19 mouse cellular contexts compared by ENCODE assay signal in the genomic region with DNA sequence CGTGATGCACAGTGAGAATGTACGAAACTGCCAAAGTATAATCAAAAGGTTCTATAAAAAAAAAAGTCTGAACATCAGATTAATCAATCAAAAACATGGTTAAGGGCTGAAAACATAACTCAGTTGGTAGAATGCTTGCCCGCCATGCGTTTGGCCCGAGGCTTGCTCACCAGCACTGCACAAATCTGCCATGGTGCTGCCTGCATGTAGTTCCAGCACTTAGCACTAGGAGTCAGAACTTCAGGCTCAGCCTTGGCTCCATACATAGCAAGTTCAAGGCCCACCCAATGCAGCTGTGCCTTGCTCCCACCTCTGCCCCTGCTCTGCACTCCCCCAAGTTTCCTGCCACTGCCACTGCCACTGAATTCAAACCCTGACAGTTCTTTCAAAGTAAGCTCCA. TPM values are rescaled to one million over a fixed set of nuclear protein-coding genes. Genes with fewer than 3 reads are reported as not detected.
DNase-seq lines count a peak whose midpoint lies in the region; ATAC-seq and TF ChIP-seq lines count a peak whose summit lies in the region.
"Had no signal": no experiment of that assay in that cellular context is flagged by ENCODE, and none has a peak within 500 bp of the region (broad histone marks: within the 10 kb centered on the region; RNA-seq: fewer than 3 reads in every experiment).

No protein-coding gene starts in this region.

- H3K27me3 ChIP-seq in hindbrain, postnatal 0 days (ENCODE audit: insufficient read depth, low read length) = no peaks in the 10 kb centered on the region
- no peaks in the 10 kb centered on the region for H3K27me3 ChIP-seq in hindbrain, embryonic 10.5 days (ENCODE audit: insufficient read depth, poor library complexity, severe bottlenecking)
- H3K27me3 ChIP-seq in lung, postnatal 0 days (replicated peaks; ENCODE audit: insufficient read depth, low read length) = no peaks in the 10 kb centered on the region
- peaks cover 6% of the 10 kb centered on the region for H3K27me3 ChIP-seq in G1E (ENCODE audit: insufficient read depth, low read length)
- H3K27me3 ChIP-seq: embryonic facial prominence, embryonic 13.5 days; hindbrain, embryonic 12.5 days; limb, embryonic 12.5 days; neural tube, embryonic 12.5 days had no signal

- ATAC-seq in hindbrain, postnatal 0 days = no peak
- no peak for ATAC-seq in lung, postnatal 0 days
- ATAC-seq in G1E (ENCODE audit: extremely low read depth, insufficient number of reproducible peaks, low FRiP score, poor library complexity, severe bottlenecking) = no peak
- peak; percentile 70 for ATAC-seq in megakaryocyte progenitor cell, adult 5-6 weeks (replicated peaks; ENCODE audit: poor library complexity)
- ATAC-seq: CD4-positive, CD25-positive, alpha-beta regulatory T cell, adult 4 months; forebrain, embryonic 13.5 days; midbrain, embryonic 16.5 days had no signal

- H3K4me3 ChIP-seq in hindbrain, postnatal 0 days (ENCODE audit: low read length) = no peak overlapping the region
- no peak overlapping the region for H3K4me3 ChIP-seq in hindbrain, embryonic 10.5 days
- H3K4me3 ChIP-seq in lung, postnatal 0 days (ENCODE audit: low read depth, low read length) = no peak overlapping the region
- H3K4me3 ChIP-seq in G1E (ENCODE audit: low read depth, low read length) = no peak overlapping the region
- H3K4me3 ChIP-seq: embryonic facial prominence, embryonic 13.5 days; forebrain, embryonic 13.5 days; hindbrain, embryonic 12.5 days; limb, embryonic 12.5 days; neural tube, embryonic 12.5 days had no signal

- no peak for DNase-seq in hindbrain, postnatal 0 days (ENCODE audit: low spot score)
- DNase-seq in hindbrain, embryonic 10.5 days (ENCODE audit: low spot score) = no peak
- DNase-seq in lung, postnatal 0 days (ENCODE audit: low spot score) = no peak
- DNase-seq in lung, postnatal 25 days (ENCODE audit: low spot score) = no peak
- DNase-seq in G1E (ENCODE audit: low spot score) = no peak
- DNase-seq in cerebellum, postnatal 4 days (ENCODE audit: low spot score in 2 of 2) = no peak
- no peak for DNase-seq in thymus, postnatal 0 days (ENCODE audit: low spot score)
- DNase-seq: adrenal gland, postnatal 25 days; cerebellum, postnatal 36 days; layer of hippocampus, postnatal 36 days had no signal

- no peak overlapping the region for H3K4me2 ChIP-seq in hindbrain, postnatal 0 days (ENCODE audit: low read depth, low read length)
- no peak overlapping the region for H3K4me2 ChIP-seq in lung, postnatal 0 days (replicated peaks; ENCODE audit: low read depth, low read length)
- H3K4me2 ChIP-seq: embryonic facial prominence, embryonic 13.5 days; forebrain, embryonic 13.5 days; heart, embryonic 11.5 days; hindbrain, embryonic 12.5 days; limb, embryonic 12.5 days; neural tube, embryonic 12.5 days had no signal

- 92% methylated on average over 5 of the region's 5 CpGs for WGBS in hindbrain, postnatal 0 days
- 96% methylated on average over 5 of the region's 5 CpGs for WGBS in hindbrain, embryonic 10.5 days
- WGBS in lung, postnatal 0 days = 88% methylated on average over 5 of the region's 5 CpGs

- H3K27ac ChIP-seq in hindbrain, postnatal 0 days = no peak overlapping the region
- H3K27ac ChIP-seq in hindbrain, embryonic 10.5 days = no peak overlapping the region
- no peak overlapping the region for H3K27ac ChIP-seq in lung, postnatal 0 days (ENCODE audit: low read length)
- H3K27ac ChIP-seq: embryonic facial prominence, embryonic 13.5 days; forebrain, embryonic 13.5 days; hindbrain, embryonic 12.5 days; limb, embryonic 12.5 days; neural tube, embryonic 12.5 days had no signal

- H3K4me1 ChIP-seq in hindbrain, postnatal 0 days (ENCODE audit: insufficient read depth, low read length) = no peaks in the 10 kb centered on the region
- peaks cover 6% of the 10 kb centered on the region for H3K4me1 ChIP-seq in hindbrain, embryonic 10.5 days (replicated peaks)
- H3K4me1 ChIP-seq in lung, postnatal 0 days (ENCODE audit: insufficient read depth, low read depth, low read length) = no peaks in the 10 kb centered on the region
- H3K4me1 ChIP-seq in G1E (ENCODE audit: insufficient read depth, low read depth, low read length) = no peaks in the 10 kb centered on the region
- H3K4me1 ChIP-seq: hindbrain, embryonic 12.5 days; limb, embryonic 12.5 days had no signal

- 0 out of 2 replicates have a peak, but pooled peaks have one; percentile 14 for TF ChIP-seq CTCF in hindbrain, postnatal 0 days (IDR thresholded peaks at IDR 0.05; ENCODE audit: low read depth)
- peak; percentile 32; the same call in 1 of the 2 replicates for TF ChIP-seq CTCF in lung, postnatal 0 days (IDR thresholded peaks at IDR 0.05)
- 0 out of 2 replicates have a peak, but pooled peaks have one; percentile 10 for TF ChIP-seq CTCF in G1E (IDR thresholded peaks at IDR 0.05; ENCODE audit: low read depth, low read length)

- H3K9ac ChIP-seq in hindbrain, postnatal 0 days (replicated peaks; ENCODE audit: low read length) = no peak overlapping the region
- no peak overlapping the region for H3K9ac ChIP-seq in lung, postnatal 0 days (replicated peaks; ENCODE audit: low read depth)
- H3K9ac ChIP-seq: embryonic facial prominence, embryonic 13.5 days; forebrain, embryonic 13.5 days; hindbrain, embryonic 12.5 days; limb, embryonic 12.5 days; neural tube, embryonic 12.5 days had no signal

- no peaks in the 10 kb centered on the region for H3K36me3 ChIP-seq in hindbrain, postnatal 0 days (ENCODE audit: insufficient read depth, low read length)
- no peaks in the 10 kb centered on the region for H3K36me3 ChIP-seq in hindbrain, embryonic 10.5 days
- no peaks in the 10 kb centered on the region for H3K36me3 ChIP-seq in lung, postnatal 0 days (ENCODE audit: insufficient read depth, low read length)
- H3K36me3 ChIP-seq in G1E (replicated peaks) = no peaks in the 10 kb centered on the region
- H3K36me3 ChIP-seq: embryonic facial prominence, embryonic 13.5 days; hindbrain, embryonic 12.5 days; limb, embryonic 12.5 days; neural tube, embryonic 12.5 days had no signal

- no peaks in the 10 kb centered on the region for H3K9me3 ChIP-seq in hindbrain, postnatal 0 days (ENCODE audit: low read length)
- H3K9me3 ChIP-seq in hindbrain, embryonic 10.5 days = no peaks in the 10 kb centered on the region
- no peaks in the 10 kb centered on the region for H3K9me3 ChIP-seq in lung, postnatal 0 days (ENCODE audit: low read length)
- H3K9me3 ChIP-seq in G1E (replicated peaks) = no peaks in the 10 kb centered on the region
- H3K9me3 ChIP-seq: embryonic facial prominence, embryonic 13.5 days; forebrain, embryonic 13.5 days; hindbrain, embryonic 12.5 days; limb, embryonic 12.5 days; neural tube, embryonic 12.5 days had no signal

- no peak for TF ChIP-seq EP300 in lung, postnatal 0 days (IDR thresholded peaks at IDR 0.05)

RNA-seq across cellular contexts. Expression of gene Nnmt, which starts 0.7 kb away (rescaled TPM):
- 0.50 TPM in 1 of 2 replicates, not detected in the other for total RNA-seq in hindbrain, postnatal 0 days (2014; rRNA removed)
- polyA plus RNA-seq in hindbrain, postnatal 0 days (2015; fragmentation: Nextera tagmentation; extraction: Ambion mirVana) = 1.7 and 2.2 TPM in 2 replicates
- 0.46 and 0.97 TPM in 2 replicates for polyA plus RNA-seq in hindbrain, embryonic 10.5 days (2016; fragmentation: Nextera tagmentation; extraction: Ambion mirVana)
- 1.5 and 2.6 TPM in 2 replicates for polyA plus RNA-seq in lung, postnatal 0 days (2015; fragmentation: Nextera tagmentation; extraction: Ambion mirVana)
- total RNA-seq in G1E (2014; fragmentation: Nextera tagmentation) = not detected in 2 replicates
- 0.66 TPM in 1 of 2 replicates, not detected in the other for total RNA-seq in G1E (2017)
- not detected in 2 replicates for polyA plus RNA-seq in G1E (2012)
- 0.98 TPM in 1 of 2 replicates, not detected in the other for total RNA-seq in megakaryocyte progenitor cell, adult 5-6 weeks (2015)
- total RNA-seq in megakaryocyte progenitor cell, adult 5-6 weeks (2017) = not detected in 2 replicates
- polyA plus RNA-seq in thymus, postnatal 0 days (2015; fragmentation: Nextera tagmentation; extraction: Ambion mirVana) = 1.7 and 2.2 TPM in 2 replicates
- polyA plus RNA-seq: CD4-positive, CD25-positive, alpha-beta regulatory T cell, adult 4 months; forebrain, embryonic 13.5 days had no signal
